Mouse (Mus musculus) ES-Bruce4 (cell line): ENCODE measurements at regions not wholly inside any gene's neighbourhood (a gene's known extent, or its start where the extent isn't known, plus 50 kb on each side); places are given as distances from the start of the nearest gene placed in this dataset.

Experiments
- H3K27ac ChIP-seq: 2 replicates; pipeline ENCODE4 v1.5.1; 2012; ENCODE audit warnings: low read length, inconsistent platforms; ENCODE audit not compliant: insufficient read depth
- H3K27me3 ChIP-seq: 2 replicates; pipeline ENCODE4 v1.6.1; 2012; ENCODE audit warnings: mild to moderate bottlenecking, low read length, inconsistent platforms; ENCODE audit not compliant: control insufficient read depth, poor library complexity, insufficient read depth, severe bottlenecking
- H3K36me3 ChIP-seq: 2 replicates; pipeline ENCODE4 v1.6.1; 2012; ENCODE audit warnings: inconsistent platforms, mild to moderate bottlenecking, low read length, moderate library complexity; ENCODE audit not compliant: control insufficient read depth, poor library complexity, insufficient read depth, severe bottlenecking
- H3K4me1 ChIP-seq: one replicate; pipeline ENCODE4 v1.8.1; 2011; ENCODE audit warnings: low read length; ENCODE audit not compliant: control insufficient read depth, insufficient read depth
- H3K4me3 ChIP-seq: 2 replicates; pipeline ENCODE4 v1.5.1; 2011; ENCODE audit warnings: low read depth, mild to moderate bottlenecking, low read length
- H3K9ac ChIP-seq: 2 replicates; pipeline ENCODE4 v1.6.1; 2012; ENCODE audit warnings: low read depth, mild to moderate bottlenecking, inconsistent platforms; ENCODE audit not compliant: poor library complexity, severe bottlenecking
- H3K9me3 ChIP-seq: replicated peaks from 2 replicates; pipeline ENCODE4 v1.6.1; 2012; ENCODE audit warnings: mild to moderate bottlenecking, low read length, inconsistent platforms; ENCODE audit not compliant: control insufficient read depth, poor library complexity, insufficient read depth, severe bottlenecking
- CTCF ChIP-seq: IDR thresholded peaks from one replicate; pipeline ENCODE4 v1.8.1; 2011; ENCODE audit warnings: low read depth, low read length
- EP300 ChIP-seq: IDR thresholded peaks from 2 replicates; pipeline ENCODE4 v1.6.1; 2011; ENCODE audit warnings: low read depth, low read length; ENCODE audit not compliant: insufficient read depth
- POLR2A ChIP-seq: IDR thresholded peaks from one replicate; pipeline ENCODE4 v1.8.1; 2011; ENCODE audit warnings: low read length; ENCODE audit not compliant: insufficient read depth

- Histone ChIP-seq H3K9me3 (no peaks in the 10 kb centered on the region), H3K9ac (no peak overlapping the region), H3K27me3 (no peaks in the 10 kb centered on the region), H3K4me3 (no peak overlapping the region), H3K4me1 (no peaks in the 10 kb centered on the region), H3K36me3 (no peaks in the 10 kb centered on the region), H3K27ac (no peak overlapping the region)
- TF ChIP-seq POLR2A (no peak), EP300 (no peak), CTCF (no peak)
These were observed 1119.2 kb upstream of the Adgrl2 start for GRCm38 (mm10) chr3:150109561-150109960.

DNA sequence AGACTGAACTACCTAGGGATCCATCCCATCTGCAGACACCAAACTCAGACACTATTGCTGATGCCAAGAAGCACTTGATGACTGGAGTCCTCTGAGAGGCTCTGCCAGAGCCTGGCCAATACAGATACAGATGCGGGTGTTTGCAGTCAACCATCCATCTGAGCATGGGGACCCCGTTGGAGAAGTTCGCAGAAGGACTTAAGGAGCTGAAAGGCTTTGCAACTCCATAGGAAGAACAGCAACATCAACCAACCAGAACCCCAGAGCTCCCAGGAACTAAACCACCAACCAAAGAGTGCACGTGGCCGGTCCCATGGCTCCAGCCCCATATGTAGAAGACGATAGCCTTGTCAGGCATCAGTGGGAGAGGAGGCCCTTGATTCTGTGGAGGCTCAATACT is 1121.9 kb upstream of the Adgrl2 start:
- Histone ChIP-seq H3K36me3 (no peaks in the 10 kb centered on the region), H3K4me3 (no peak overlapping the region), H3K27me3 (no peaks in the 10 kb centered on the region), H3K9me3 (no peaks in the 10 kb centered on the region), H3K4me1 (no peaks in the 10 kb centered on the region), H3K9ac (no peak overlapping the region), H3K27ac (no peak overlapping the region)
- no peak for TF ChIP-seq EP300
- TF ChIP-seq CTCF, result no peak
- no peak for TF ChIP-seq POLR2A

GRCm38 (mm10) chr3:150119866-150120265 is 1129.5 kb upstream of the Adgrl2 start:
- Histone ChIP-seq H3K4me1 (no peaks in the 10 kb centered on the region), H3K36me3 (no peaks in the 10 kb centered on the region), H3K4me3 (no peak overlapping the region), H3K27me3 (0 out of 2 replicates have a peak, but pooled peaks cover 1% of the 10 kb centered on the region), H3K27ac (no peak overlapping the region), H3K9me3 (no peaks in the 10 kb centered on the region), H3K9ac (no peak overlapping the region)
- TF ChIP-seq CTCF (no peak), EP300 (no peak), POLR2A (no peak)

DNA sequence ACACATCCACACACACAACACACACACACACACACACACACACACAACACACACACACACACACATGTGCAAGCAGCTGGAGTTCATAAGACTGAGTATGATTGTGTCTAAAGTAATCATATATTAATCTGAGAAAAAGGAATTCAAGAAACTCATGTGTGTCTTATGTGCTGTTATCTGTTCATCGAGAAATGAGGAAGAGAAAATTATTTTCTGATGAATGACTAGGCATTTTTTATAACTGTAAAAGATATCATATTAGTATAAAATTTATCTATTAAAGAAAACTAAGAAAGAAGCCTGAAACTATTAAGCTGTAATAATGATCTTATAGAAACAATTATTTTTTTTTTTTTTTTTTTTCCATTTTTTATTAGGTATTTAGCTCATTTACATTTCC is 1156.3 kb upstream of the Adgrl2 start:
- Histone ChIP-seq H3K36me3 (no peaks in the 10 kb centered on the region), H3K4me1 (no peaks in the 10 kb centered on the region), H3K9ac (no peak overlapping the region), H3K27me3 (no peaks in the 10 kb centered on the region), H3K4me3 (no peak overlapping the region), H3K9me3 (no peaks in the 10 kb centered on the region), H3K27ac (no peak overlapping the region)
- no peak for TF ChIP-seq EP300
- TF ChIP-seq CTCF, result no peak
- no peak for TF ChIP-seq POLR2A

DNA sequence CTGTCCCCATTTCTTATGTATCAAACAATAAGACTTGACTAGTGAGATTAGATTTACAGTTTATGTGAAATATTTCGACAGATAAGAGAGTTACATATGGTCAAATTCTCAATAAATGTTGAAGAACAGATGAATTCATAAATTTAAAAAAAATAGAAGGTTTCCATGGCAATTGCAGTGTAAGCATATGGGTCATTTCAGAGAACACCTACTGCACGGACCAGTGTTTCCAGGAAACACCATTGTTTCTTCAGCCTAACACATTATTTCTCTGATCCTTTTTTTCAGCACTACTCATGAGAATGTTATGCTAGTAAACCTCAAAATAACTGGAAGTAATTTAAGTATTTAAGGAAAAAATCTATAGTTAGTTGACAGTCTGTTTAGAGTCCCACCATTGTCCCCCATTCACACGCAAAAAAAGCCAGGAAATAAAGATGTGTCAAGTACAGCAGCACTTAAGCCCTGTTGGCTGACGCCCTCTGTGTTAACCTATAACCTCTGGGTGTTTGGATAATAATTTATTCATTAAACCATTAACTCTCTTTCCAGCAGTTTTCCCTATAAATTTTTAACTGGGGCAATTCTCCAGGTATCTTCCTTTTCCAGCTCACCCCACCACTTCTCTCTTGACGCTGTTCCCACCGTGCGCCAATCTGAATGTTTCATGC is 1160.9 kb upstream of the Adgrl2 start:
- no peaks in the 10 kb centered on the region for H3K4me1 ChIP-seq
- H3K9me3 ChIP-seq, result no peaks in the 10 kb centered on the region
- no peaks in the 10 kb centered on the region for H3K27me3 ChIP-seq
- no peak for TF ChIP-seq POLR2A
- no peak for TF ChIP-seq CTCF
- TF ChIP-seq EP300, result no peak
- no peak overlapping the region for H3K4me3 ChIP-seq
- H3K36me3 ChIP-seq, result no peaks in the 10 kb centered on the region
- no peak overlapping the region for H3K27ac ChIP-seq
- H3K9ac ChIP-seq, result no peak overlapping the region

DNA sequence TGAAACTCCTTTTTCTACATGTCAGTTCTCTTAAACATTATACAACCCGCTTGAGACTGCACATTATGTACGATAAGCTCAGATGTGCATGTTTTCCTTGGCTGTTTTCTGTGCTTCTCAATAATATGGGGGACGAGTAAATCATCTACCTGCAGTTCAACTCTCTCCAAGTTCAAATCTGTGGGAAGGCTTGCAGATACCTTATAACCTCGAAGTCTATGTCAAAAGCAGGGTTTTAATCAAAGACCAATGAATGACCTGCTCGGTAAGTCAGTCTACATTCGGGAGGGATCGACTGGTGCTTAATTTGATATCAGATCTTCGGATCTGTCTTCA is 1161.4 kb upstream of the Adgrl2 start:
- no peaks in the 10 kb centered on the region for H3K4me1 ChIP-seq
- no peak overlapping the region for H3K9ac ChIP-seq
- TF ChIP-seq POLR2A, result no peak
- H3K4me3 ChIP-seq, result no peak overlapping the region
- H3K36me3 ChIP-seq, result no peaks in the 10 kb centered on the region
- no peaks in the 10 kb centered on the region for H3K9me3 ChIP-seq
- no peak overlapping the region for H3K27ac ChIP-seq
- H3K27me3 ChIP-seq, result no peaks in the 10 kb centered on the region

- Histone ChIP-seq H3K4me3 (no peak overlapping the region), H3K27me3 (no peaks in the 10 kb centered on the region), H3K36me3 (no peaks in the 10 kb centered on the region), H3K4me1 (no peaks in the 10 kb centered on the region), H3K9me3 (no peaks in the 10 kb centered on the region), H3K27ac (no peak overlapping the region), H3K9ac (no peak overlapping the region)
- TF ChIP-seq EP300 (no peak), CTCF (no peak), POLR2A (no peak)
These were observed 1162.5 kb upstream of the Adgrl2 start for GRCm38 (mm10) chr3:150152893-150153292.
